Mouse (Mus musculus) bone marrow, adult 2 months (tissue): ENCODE results near the gene Epb41l3.

ENCODE experiments used
- CTCF ChIP-seq: fragments of 200-500 bp; IDR thresholded peaks from 2 replicates; pipeline ENCODE4 v1.5.1; 2011; ENCODE audit warnings: low read length, control low read depth; ENCODE audit not compliant: control insufficient read depth, insufficient read depth
- POLR2A ChIP-seq: fragments of 200-500 bp; IDR thresholded peaks from 2 replicates; pipeline ENCODE4 v1.6.1; 2011; ENCODE audit warnings: low read depth, mild to moderate bottlenecking, control low read depth, low read length, borderline replicate concordance; ENCODE audit not compliant: control insufficient read depth

- TF ChIP-seq POLR2A (no peak), CTCF (no peak)
Observed at GRCm38 (mm10) chr17:69151281-69151680, 75.8 kb downstream of the Epb41l3 start.
